Mouse (Mus musculus) urinary bladder, postnatal 14 days (tissue): ENCODE results near the gene Tsr2.

Experiments used
- DNase-seq: peaks from one replicate; pipeline ENCODE4 v3.0.0; 2021; ENCODE audit warnings: low spot score

Gene Tsr2

DNA sequence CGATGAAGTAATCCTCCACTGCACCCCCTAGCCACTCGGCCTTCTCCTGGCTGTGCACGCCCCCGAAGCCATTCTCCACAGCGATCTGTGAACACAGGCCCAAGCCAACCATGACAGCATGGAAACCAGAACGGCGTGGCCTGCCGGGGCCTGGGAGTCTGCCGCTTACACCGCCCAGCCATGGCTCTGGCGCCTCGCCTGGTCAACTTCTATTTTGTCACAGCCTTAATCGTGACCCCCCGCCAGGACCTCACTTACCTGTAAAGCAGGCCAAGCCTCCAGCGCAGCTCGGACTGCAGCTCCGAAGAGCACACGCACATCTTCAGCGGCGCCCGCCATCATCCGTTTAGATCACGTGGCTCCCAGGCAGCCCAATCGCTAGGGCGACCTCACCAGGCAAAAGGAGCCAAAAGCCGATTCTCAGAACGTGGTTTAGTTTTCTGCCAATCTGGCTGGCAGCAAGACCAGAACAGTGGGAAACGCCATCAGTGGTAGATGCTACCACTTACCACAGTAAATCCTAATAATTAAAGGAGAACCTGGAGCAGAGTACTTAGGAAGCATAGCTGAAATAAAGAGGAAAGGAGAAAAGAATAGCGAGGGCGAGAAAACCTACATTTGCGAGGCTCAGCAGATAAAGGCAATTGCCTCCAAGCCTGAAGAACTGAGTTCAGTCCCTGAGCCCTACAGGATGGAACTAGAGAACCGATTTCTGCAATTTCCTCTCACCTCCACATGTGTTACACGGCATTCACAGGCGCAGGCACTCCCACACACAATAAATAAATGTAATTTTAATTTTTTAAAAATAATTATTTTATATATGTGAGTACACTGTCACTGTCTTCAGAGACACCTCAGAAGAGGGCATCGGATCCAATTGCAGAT lies at the start of gene Tsr2:
Tsr2 (minus strand) TSS at position 373 of the 888 bp plus-strand sequence.
- DNase-seq = peak; percentile 73

DNA sequence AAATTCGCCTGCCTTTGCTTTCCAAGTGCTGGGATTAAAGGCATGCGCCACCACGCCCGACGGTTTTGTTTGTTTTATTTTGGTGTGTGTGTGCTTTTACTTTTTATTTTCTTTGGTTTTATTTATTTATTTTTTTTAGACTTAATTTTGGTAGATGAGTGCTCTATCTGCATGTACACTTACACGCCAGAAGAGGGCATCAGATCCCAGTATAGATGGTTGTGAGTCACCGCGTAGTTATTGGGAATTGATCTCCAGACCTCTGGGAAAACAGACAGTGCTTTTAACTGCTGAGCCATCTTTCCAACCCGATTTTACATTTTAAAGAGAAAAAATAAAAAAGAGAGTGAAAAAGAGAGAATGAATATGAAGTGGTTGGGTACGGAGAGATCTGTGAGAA lies 36.4 kb upstream of the Tsr2 start:
- DNase-seq = no peak

DNA sequence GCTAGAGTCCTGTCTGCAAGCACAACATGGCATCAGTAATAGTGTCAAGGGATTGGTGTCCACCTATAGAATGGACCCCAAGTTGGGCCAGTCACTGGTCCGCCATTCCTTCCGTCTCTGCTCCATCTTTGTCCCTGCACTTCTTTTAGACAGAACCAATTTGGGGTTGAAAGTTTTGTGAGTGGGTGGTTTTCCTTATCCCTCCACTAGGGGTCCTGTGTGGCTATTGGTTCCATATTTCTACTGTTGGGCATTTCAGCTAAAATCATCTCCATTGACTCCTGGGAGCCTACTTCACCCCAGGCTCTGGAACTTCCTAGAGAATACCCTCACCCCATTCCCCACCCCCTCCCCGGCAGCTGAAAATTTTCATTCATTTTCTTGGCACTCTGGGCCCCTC lies 34.1 kb upstream of the Tsr2 start:
- no peak for DNase-seq

DNA sequence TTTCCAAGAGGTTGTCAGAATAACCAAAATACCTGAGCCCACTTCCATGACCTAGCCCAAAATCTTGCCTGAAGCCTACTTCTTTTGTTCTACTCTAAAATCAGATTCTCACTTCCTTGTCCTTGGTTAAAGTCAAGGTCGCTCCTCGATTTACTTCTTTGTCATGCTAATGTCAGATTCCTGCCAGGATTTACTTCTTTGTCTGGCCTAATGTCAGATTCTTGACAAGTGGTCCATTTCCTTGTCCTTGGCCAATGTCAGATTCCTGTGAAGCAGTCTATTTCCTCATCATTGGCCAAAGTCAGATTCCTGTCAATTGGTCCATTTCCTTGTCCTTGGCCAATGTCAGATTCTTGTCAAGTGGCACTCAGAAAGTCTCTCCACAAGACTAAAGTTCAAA lies 27.6 kb upstream of the Tsr2 start:
- DNase-seq = no peak

DNA sequence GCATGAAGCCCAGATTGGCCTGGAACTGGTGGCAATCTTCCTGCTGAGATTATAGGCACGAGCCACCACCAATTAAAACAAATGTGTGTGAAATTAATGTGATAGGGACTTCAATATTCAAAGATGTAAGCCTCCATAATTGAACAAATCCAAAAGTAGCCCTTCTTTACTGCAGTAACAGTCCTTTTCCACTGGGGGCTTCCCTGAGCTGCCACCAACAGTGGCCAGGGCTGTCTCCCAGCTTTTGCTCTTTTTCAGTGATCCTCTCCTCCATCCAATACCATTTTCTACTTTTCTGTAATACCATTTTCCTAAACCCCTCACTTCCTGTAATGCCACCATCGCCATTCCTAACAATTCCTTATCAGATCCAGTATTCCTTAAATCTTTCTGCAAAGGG lies 21.1 kb upstream of the Tsr2 start:
- DNase-seq = no peak

DNA sequence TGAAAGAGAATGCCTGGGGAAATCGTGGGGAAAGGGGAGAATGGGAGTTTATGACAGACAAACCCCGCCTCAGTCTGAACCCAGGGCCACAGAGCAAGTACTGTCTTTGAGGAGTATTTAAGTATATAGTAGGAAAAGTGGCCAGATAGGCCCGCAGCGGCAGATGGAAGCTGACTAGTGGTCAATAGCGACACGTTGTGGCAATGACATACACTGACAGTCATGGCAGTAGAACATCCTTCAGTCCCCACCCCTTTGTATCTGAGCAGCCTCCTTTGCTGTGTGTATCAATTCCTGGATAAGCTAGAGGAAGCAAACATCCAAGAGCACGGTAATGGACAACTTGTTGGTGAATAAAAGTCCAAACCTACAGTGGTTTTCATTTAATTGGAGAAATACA lies 20.5 kb upstream of the Tsr2 start:
- peak; percentile 4 for DNase-seq

DNA sequence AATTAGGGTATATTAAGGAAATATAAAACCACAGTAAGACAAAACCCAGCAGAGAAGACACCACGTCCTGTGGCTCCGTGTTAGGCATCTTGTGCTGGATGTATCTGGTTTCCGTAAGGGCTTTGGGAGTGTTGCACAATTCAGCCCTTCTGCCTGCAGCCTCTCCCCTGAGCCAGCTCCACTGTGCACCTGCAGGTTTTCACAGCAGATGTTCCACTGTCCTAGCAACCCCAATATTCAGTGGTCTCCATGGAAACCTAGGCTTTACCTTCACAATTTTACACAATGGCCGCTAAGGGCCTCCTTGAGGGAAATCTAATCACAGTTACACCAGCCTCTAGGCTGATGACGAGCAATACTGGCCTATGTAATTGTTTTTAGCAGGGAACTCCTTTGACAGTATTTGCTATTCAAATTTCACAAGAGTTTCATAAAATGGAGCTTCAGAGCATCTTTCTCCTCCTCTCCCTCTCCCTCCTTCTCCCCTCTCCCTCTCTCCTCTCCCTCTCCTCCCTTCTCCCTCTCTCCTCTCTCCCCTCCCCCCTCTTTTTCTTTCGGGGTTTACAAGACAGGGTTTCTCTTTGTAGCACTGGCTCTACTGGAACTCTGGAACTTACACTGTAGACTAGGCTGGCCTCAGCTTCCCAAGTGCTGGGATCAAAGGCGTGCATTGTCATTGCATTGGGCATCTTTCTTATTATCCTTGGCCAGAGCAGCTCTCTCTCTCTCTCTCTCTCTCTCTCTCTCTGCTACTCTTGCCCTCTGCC lies 11.1 kb upstream of the Tsr2 start:
- DNase-seq = no peak

DNA sequence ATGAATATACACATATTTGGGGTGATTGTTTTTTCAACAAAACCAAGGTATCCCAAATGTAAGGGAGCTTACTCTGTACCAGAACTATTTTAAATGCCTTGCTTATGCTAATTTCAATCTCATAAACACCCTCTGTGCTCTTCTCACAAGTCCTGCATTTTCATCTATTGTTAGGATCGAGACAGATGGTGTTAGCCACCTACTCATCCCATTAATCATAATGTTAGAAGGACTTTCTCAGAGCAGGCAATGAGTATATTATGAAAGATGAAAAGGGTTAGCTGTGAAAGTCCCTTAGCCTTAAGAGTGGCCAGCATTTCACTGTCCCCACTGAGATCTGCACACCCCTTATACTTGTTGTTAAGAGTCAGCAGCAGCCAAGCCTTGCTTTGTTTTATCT lies 8.9 kb downstream of the Tsr2 start:
- DNase-seq = no peak

DNA sequence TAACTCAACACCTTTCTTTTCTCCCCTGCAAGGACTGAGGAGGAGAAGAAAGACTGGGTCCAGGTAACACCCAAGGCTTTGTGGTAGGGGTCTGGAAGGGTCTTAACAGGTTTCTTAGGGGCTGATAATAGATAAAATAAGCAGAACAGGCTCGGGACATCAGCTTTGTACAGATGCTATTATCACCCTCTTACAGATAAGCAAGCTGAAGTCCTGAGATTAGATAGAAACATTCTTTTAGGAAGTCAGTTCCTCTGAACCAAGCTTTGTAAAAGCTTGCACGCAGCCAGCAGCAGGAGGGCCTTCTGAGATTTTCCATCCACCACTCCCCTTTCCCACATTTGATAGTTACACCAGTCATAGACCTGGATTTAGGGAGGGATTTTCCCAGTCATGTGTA lies 10.7 kb downstream of the Tsr2 start:
- DNase-seq = no peak

DNA sequence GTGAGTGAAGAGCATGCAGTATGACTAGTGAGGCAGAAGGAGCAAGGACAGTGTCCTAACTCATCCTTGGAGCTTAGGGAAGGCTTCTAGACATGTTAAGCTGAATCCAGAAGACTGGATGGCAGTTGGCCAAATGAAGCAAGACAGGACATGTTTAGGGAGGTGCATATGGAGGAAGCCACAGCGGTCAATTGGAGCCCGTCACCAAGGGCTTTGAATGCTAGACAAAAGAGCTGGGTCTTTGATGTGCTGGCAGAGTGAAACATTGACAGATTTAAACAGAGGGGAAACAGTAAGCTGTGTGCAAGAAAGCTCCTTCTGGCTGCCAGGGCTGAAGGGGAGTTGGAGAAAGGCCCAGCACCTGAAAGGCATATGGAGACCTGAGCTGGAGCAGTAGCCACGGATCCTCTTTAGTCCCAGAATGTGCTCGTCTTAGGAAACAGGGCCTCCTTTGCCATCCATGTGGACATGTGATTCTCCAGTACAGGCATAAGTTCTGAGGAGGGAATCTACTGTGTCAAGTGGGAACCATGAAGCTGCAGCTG lies 19.3 kb downstream of the Tsr2 start:
- DNase-seq = no peak

DNA sequence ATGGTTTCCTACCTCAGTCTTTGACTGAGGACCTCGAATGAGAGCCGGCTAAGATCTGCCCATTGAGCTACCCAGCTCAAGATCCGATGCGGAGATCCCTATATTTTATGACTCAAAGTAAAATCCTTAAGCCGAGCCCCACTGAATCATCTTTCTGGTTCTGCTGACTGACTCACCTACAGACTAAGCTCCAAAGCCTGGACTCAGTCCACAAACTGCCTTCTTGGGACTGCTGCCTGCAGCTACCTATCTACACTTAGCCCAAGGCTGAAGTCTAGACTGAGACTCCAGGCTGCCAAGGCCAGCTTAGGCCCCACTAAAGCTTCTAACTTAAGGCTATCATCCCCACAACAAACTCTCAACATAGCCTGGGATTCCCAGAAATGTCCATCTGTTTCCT lies 20.3 kb downstream of the Tsr2 start:
- DNase-seq = no peak

DNA sequence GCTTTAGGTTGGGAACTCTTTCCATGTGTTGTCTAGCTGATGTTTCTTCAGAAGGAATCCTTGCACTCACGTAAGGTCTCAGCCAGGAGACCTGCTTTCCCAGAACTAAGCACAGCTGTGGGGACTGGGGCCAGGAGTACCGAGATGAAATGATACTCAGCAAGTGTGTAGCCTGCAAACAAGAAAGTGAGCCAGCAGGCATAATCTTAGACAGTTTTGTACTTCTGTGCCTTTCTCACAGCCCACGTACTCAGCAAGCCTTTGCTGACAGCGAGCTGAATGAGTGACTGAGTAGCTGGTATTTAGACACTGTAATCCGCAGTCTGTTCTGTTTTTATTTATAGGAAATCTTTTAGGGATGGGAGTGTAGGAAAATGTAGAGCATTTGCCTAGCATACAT lies 28.5 kb downstream of the Tsr2 start:
- DNase-seq = no peak

DNA sequence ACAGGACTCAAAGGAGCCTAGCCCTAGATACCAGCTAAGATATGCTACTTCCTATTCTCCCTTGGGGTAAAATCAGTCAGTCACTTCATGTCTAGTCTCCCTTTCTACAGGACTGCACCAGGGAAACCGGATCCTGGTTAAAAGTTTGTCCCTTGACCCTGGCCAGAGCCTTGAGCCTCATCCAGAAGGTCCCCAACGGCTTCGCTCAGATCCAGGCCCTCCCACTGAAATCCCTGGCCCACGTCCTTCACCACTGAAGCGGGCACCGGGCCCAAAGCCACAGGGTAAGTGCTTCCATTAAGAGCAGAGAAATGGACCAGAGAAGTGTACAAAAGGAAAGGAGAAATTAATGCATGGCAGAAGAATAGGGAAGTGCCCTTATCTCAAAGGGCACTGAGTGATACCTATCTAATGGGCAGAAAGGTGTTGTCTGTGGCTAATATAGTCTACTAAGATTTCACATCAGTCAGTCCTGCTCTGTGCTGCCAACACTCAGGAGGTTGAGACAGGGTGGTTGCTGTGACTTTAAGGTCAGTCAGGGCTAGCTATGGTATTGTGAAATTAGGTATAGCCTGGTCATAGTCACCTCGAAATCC lies 30.2 kb downstream of the Tsr2 start:
- DNase-seq = no peak

DNA sequence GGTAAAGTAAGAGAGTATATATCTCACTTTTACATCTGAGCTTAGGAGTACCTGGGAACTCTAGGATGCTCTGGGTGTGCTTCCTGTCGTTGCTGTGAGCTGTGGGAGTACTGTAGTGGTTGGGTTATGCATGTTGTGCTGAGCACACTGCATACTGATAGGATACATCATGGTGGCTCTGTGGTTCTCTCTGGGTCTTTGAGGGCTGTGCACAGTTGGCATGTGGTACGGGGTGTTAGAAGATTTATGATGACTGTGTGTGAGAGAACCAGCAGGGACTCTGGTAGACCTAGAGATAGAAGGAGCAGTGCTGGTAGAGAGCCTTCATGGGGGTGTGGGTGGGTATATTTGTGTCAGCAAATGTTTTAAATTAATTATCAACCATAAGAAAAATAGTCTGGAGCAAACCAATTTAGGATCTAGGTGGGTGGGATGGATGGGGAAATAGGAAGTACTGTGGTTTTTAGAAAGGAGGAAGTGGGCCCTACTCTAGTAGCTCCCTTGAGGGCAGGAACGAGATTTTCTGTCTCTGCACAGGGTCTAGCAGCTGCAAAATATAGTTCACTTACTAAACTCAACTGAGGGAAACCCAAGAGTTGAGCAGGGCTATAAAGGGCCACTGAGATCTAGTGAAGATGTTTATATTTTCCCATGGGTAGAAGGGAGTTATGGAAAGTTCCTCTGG lies 34.6 kb downstream of the Tsr2 start:
- no peak for DNase-seq

DNA sequence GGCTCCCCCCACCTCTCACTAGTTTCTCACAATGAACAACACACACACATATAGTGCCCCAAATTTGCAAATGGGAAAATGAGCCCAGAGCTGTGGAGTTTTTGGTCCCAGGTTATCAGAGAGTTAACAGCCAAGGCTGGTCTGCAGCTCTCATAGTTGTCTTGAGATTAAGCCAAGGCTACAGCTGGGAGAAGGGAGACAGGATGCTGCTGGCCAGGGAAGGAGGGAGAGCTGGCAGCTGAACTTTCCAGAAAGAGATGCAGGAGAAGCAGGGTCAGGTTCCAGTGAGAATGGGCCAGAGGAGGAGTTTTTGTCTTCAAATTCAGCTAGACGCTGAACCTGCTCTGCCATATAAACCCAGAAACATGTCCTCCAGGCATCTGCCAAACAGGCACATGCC lies 37.0 kb downstream of the Tsr2 start:
- DNase-seq = peak; percentile 13

DNA sequence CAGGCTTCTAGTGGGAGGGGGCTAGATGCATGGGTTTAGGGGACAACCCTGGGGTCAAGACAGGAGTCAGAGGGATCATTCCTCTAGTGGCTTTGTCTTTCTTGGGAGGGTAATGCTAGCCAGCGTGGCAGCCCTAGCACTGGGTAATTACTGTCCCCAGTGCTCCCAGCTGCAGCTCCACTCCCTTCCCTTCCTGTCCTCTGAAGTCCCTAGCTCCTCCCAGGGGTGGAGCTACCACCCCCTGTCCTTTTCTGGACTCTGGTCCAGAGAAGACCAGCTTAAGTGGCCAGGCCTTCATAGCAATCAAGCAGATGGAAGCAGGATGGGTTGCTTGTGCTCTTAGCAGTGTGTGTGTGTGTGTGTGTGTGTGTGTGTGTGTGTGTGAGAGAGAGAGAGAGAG lies 40.8 kb downstream of the Tsr2 start:
- DNase-seq = peak; percentile 12

DNA sequence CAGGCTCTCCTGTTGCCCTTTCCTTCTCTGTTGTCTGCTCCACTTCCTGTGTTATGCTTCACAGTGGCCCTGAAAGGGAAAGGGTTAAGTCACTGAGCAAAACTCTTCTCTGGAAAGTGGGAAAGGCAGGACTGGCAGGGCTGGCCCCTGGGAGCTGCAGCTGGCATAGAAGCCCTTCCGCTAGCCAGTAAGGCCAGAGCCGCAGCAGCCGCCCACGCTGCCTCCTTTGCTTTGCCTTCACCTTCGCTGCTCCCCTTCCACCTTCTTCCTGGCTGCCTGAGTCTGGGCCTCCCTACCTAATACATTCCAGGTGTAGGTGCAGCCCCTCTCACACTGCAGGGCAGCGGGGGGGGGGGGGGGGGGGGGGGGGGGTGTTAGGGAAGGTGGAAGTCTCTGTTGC lies 41.9 kb downstream of the Tsr2 start:
- no peak for DNase-seq

DNA sequence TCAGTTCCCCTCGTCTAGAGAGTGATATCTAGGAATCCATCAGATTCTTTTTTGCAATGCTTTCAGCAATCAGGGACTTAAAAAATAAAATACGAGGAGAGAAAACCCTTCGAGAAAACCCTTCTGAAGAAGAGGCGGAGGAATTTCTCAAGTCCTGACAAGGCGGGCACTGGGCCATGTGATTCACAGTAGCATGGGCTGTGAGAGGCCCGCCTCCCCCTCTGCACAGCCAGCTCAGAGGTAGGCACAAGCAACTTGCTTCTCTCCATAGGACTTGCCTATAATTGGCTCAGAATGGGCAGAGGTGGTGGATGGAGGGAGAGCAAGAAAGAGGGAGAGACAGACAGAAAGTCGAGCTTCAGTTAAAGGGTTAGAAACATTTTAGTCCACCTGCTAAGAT lies 46.0 kb downstream of the Tsr2 start:
- DNase-seq = peak; percentile 44

DNA sequence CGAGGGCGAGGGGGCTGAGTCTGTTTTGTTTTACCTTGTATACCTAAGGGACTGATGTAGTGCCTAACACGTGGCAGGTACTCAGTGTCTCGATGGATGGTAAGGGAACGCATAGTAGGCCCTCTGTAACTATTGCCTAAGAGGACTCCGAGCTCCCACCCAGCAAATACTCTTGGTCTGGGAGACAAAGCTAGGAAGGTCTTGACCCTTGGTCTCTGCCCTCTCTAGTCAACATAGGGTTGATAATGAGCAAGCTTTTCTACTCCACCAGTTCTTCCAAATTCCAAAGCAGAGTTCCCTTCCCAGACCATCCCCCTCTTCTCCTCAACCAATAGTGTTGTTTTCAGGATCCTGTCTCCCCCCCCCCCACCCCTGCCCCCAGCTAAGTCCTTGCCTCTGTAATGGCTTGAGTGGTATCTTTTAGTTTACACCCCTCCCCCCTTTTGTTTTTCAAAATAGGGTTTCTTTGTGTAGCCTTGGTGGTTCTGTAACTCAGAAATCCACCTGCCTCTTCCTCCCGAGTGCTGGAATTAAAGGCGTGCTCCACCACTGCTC lies 46.6 kb downstream of the Tsr2 start:
- DNase-seq = no peak

DNA sequence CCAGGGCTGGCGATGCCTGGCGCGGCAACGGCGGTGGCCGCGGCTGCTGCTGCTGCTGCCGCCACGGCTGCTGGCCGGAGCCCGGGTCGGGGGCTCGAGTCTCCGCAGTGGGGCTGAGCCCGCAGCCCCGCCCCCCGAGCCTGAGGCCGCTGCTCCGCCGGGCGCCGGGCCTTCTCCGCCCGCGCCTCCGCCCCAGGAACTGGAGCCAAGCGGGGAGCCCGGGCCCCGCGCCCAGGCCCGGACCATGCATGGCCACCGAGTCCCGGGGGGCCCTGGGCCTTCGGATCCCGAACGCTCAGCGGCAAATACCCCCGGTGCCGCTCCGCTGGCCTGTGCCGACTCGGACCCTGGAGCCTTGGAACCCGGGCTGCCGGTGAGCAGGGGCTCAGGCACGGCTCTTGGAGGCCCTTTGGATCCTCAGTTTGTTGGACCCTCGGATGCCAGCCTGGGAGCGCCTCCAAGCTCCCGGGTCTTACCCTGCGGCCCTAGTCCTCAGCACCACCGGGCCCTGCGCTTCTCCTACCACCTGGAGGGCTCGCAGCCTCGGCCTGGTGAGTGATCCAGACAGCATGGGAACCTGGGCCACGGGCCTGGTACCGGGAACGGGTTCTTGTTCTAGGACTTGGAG lies 48.8 kb downstream of the Tsr2 start:
- DNase-seq = peak; percentile 12

DNA sequence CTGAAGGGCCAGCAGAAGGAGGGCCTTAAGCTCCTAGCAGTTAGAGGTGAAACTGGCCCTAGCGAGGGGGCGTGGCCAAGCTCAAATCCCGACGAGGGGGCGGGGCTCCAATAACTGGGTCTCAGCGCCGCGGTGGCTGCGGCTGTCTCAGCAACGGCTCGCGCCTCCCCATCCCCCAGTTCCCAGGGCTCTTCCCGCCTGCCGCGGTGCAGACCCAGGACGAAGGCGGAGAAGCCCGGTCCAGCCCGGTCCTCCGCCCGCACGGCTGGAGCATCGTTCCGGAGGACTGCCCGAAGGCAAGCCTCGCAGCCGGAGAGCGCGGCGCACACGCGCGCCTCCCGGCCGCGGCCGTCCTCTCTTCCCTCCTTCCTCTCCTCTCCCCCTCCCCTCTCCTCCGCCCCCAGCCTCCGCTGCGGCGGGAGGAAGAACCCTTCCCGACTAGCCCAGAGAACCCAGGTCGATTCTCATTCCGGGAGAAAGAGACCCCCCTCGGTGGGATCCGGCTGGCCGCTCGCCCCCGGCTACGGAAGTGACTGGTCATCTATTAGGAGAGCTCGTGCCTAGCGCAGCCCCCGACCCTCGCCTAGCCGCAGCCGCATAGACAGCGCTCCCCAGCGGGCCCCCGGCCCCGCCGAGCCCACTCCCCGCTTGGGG lies 49.4 kb downstream of the Tsr2 start:
- peak; percentile 88 for DNase-seq
